Mouse (Mus musculus) hindbrain, embryonic 14.5 days (tissue): ENCODE results near the gene Arhgef11. TPM values are rescaled to one million over a fixed set of nuclear protein-coding genes. Genes with fewer than 3 reads are reported as not detected.
A peak's percentile ranks its signal among the peaks of the same experiment; 100 is the strongest.

Source experiments
- ATAC-seq: fragments of 200-750 bp; cut with Nextera tagmentation; 2 replicates; pipeline ENCODE4 v1.8.0; 2017; ENCODE audit warnings: moderate number of reproducible peaks, mild to moderate bottlenecking, moderate TSS enrichment, moderate library complexity; ENCODE audit not compliant: low FRiP score
- DNase-seq: peaks from one replicate; pipeline ENCODE4 v3.0.0-alpha.2; 2015; ENCODE audit warnings: low spot score
- H3K27ac ChIP-seq: fragments of 300-500 bp; sonication (generic); 2 replicates; pipeline ENCODE4 v1.5.1; 2014; ENCODE audit warnings: mild to moderate bottlenecking, moderate library complexity
- H3K27me3 ChIP-seq: fragments of 300-500 bp; sonication (generic); 2 replicates; pipeline ENCODE4 v1.6.1; 2014; ENCODE audit warnings: mild to moderate bottlenecking, low read length, mixed read lengths; ENCODE audit not compliant: control insufficient read depth, insufficient read depth
- H3K36me3 ChIP-seq: fragments of 300-500 bp; sonication (generic); replicated peaks from 2 replicates; pipeline ENCODE4 v1.6.1; 2014; ENCODE audit not compliant: control insufficient read depth, insufficient read depth
- H3K4me1 ChIP-seq: fragments of 300-500 bp; sonication (generic); replicated peaks from 2 replicates; pipeline ENCODE4 v1.6.1; 2014; ENCODE audit warnings: antibody characterized with exemption, low read length, mixed read lengths; ENCODE audit not compliant: control insufficient read depth, insufficient read depth
- H3K4me2 ChIP-seq: fragments of 300-500 bp; sonication (generic); replicated peaks from 2 replicates; pipeline ENCODE4 v1.6.1; 2014; ENCODE audit warnings: mild to moderate bottlenecking, moderate library complexity
- H3K4me3 ChIP-seq: fragments of 300-500 bp; sonication (generic); replicated peaks from 2 replicates; pipeline ENCODE4 v1.5.1; 2014; ENCODE audit warnings: mild to moderate bottlenecking, low read length
- H3K9ac ChIP-seq: fragments of 300-500 bp; sonication (generic); 2 replicates; pipeline ENCODE4 v1.6.1; 2014
- H3K9me3 ChIP-seq: fragments of 300-500 bp; sonication (generic); 2 replicates; pipeline ENCODE4 v1.6.1; 2016; ENCODE audit warnings: low read length; ENCODE audit not compliant: control insufficient read depth
- WGBS: fragments of 180-500 bp; shearing (Covaris S2); extraction: QIAGEN DNeasy Blood & Tissue Kit; methylation state at CpG from one replicate; pipeline ENCODE4 v1.1.7; 2014; 5-methylcytosine and 5-hydroxymethylcytosine counted together
- polyA plus RNA-seq: library from polyadenylated mRNA; unstranded; fragments of >200 nt; fragmentation: Nextera tagmentation; extraction: Ambion mirVana; gene quantifications from 2 replicates; pipeline ENCODE4 v1.2.1, GENCODE M21; 2014

The Arhgef11 gene
- polyA plus RNA-seq, 1 experiment from 2014 or later = 27.0 TPM

GRCm38 (mm10) chr3:87748431-87748830, 131.1 kb downstream of the Arhgef11 start, which contains the start of gene Lrrc71:
TSS of gene Lrrc71 (minus strand) at chr3:87748625.
- DNase-seq (no peak), ATAC-seq (no peak; the same call in 1 of the 2 replicates)
- Histone ChIP-seq H3K4me1 (peaks cover 6% of the 10 kb centered on the region; the same call in 1 of the 2 replicates), H3K36me3 (no peaks in the 10 kb centered on the region), H3K27ac (no peak within 1 kb of the TSS), H3K9ac (no peak within 1 kb of the TSS), H3K4me2 (no peak within 1 kb of the TSS), H3K9me3 (no peaks in the 10 kb centered on the region), H3K27me3 (no peaks in the 10 kb centered on the region), H3K4me3 (no peak within 1 kb of the TSS)
- 46% methylated on average over 13 of the region's 13 CpGs for WGBS

GRCm38 (mm10) chr3:87749036-87749435, 131.7 kb downstream of the Arhgef11 start:
- DNase-seq (peak; percentile 38), ATAC-seq (no peak)
- Histone ChIP-seq H3K4me2 (no peak overlapping the region), H3K9ac (no peak overlapping the region), H3K27ac (no peak overlapping the region), H3K4me1 (peaks cover 6% of the 10 kb centered on the region; the same call in 1 of the 2 replicates), H3K27me3 (no peaks in the 10 kb centered on the region), H3K36me3 (no peaks in the 10 kb centered on the region), H3K9me3 (no peaks in the 10 kb centered on the region), H3K4me3 (no peak overlapping the region)
- WGBS = 13% methylated on average over 5 of the region's 5 CpGs

- Histone ChIP-seq H3K4me3 (no peak overlapping the region), H3K27ac (no peak overlapping the region), H3K9ac (no peak overlapping the region), H3K9me3 (no peaks in the 10 kb centered on the region), H3K36me3 (no peaks in the 10 kb centered on the region), H3K4me1 (peaks cover 5% of the 10 kb centered on the region; the same call in 1 of the 2 replicates), H3K27me3 (no peaks in the 10 kb centered on the region), H3K4me2 (no peak overlapping the region)
- ATAC-seq (no peak), DNase-seq (no peak)
- 90% methylated on average over 12 of the region's 12 CpGs for WGBS
Measured at GRCm38 (mm10) chr3:87749977-87750376, 132.6 kb downstream of the Arhgef11 start.

- Histone ChIP-seq H3K9ac (no peak overlapping the region), H3K27ac (no peak overlapping the region), H3K9me3 (no peaks in the 10 kb centered on the region), H3K27me3 (no peaks in the 10 kb centered on the region), H3K4me1 (0 out of 2 replicates have a peak, but pooled peaks cover 6% of the 10 kb centered on the region), H3K4me2 (no peak overlapping the region), H3K36me3 (no peaks in the 10 kb centered on the region), H3K4me3 (no peak overlapping the region)
- no peak for ATAC-seq
- DNase-seq = no peak
- WGBS = 83% methylated on average over 3 of the region's 3 CpGs
Measured at GRCm38 (mm10) chr3:87752567-87752966, 135.2 kb downstream of the Arhgef11 start.

DNA sequence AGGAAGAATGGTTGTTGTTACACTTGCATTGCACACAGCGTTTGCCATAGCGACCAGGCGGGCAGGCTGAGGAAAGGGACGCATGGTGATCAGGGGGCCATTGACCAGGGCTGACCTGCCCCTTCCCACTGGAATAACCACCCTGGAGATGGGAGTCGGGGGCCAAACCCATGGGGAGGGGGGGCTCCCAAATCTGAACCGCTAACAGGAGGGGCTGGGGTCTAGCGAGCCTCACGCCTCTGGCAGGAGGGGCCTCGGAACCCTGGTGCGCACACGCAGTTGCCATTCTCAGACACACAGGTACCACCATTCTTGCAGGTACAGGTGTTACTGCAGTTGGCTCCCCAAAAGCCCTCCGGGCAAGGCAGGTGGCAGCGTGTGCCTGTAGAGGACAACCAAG, 136.5 kb downstream of the Arhgef11 start:
- WGBS = 83% methylated on average over 13 of the region's 13 CpGs
- no peak for DNase-seq
- no peaks in the 10 kb centered on the region for H3K36me3 ChIP-seq
- H3K4me3 ChIP-seq = no peak overlapping the region
- H3K4me2 ChIP-seq = no peak overlapping the region
- no peak overlapping the region for H3K27ac ChIP-seq
- H3K9ac ChIP-seq = no peak overlapping the region
- H3K27me3 ChIP-seq = no peaks in the 10 kb centered on the region
- H3K9me3 ChIP-seq = no peaks in the 10 kb centered on the region
- ATAC-seq = no peak
- H3K4me1 ChIP-seq = 0 out of 2 replicates have a peak, but pooled peaks cover 6% of the 10 kb centered on the region

GRCm38 (mm10) chr3:87755964-87756363, 138.6 kb downstream of the Arhgef11 start:
- peak overlapping the region; percentile 56 for H3K4me2 ChIP-seq
- no peaks in the 10 kb centered on the region for H3K27me3 ChIP-seq
- peak; percentile 85 for DNase-seq
- peak overlapping the region; percentile 53 for H3K9ac ChIP-seq
- ATAC-seq = peak; percentile 85
- H3K4me1 ChIP-seq = 0 out of 2 replicates have a peak, but pooled peaks cover 6% of the 10 kb centered on the region
- no peaks in the 10 kb centered on the region for H3K9me3 ChIP-seq
- H3K4me3 ChIP-seq = peak overlapping the region; percentile 21; the same call in 1 of the 2 replicates
- WGBS = 5% methylated on average over 24 of the region's 24 CpGs
- no peak overlapping the region for H3K27ac ChIP-seq
- no peaks in the 10 kb centered on the region for H3K36me3 ChIP-seq

GRCm38 (mm10) chr3:87756488-87756887, 139.1 kb downstream of the Arhgef11 start:
- Histone ChIP-seq H3K27ac (no peak overlapping the region), H3K27me3 (no peaks in the 10 kb centered on the region), H3K4me2 (peak overlapping the region; percentile 56), H3K9me3 (no peaks in the 10 kb centered on the region), H3K4me1 (0 out of 2 replicates have a peak, but pooled peaks cover 6% of the 10 kb centered on the region), H3K4me3 (peak overlapping the region; percentile 21; the same call in 1 of the 2 replicates), H3K9ac (peak overlapping the region; percentile 53), H3K36me3 (no peaks in the 10 kb centered on the region)
- DNase-seq (no peak), ATAC-seq (no peak)
- 45% methylated on average over 20 of the region's 20 CpGs for WGBS

- Histone ChIP-seq H3K36me3 (no peaks in the 10 kb centered on the region), H3K9ac (no peak overlapping the region), H3K27ac (no peak overlapping the region), H3K4me1 (0 out of 2 replicates have a peak, but pooled peaks cover 6% of the 10 kb centered on the region), H3K4me2 (no peak overlapping the region), H3K27me3 (no peaks in the 10 kb centered on the region), H3K4me3 (no peak overlapping the region), H3K9me3 (no peaks in the 10 kb centered on the region)
- 50% methylated on average over 3 of the region's 5 CpGs for WGBS
- DNase-seq (no peak), ATAC-seq (0 out of 2 replicates have a peak, but pooled peaks have one; percentile 12)
Measured at GRCm38 (mm10) chr3:87758641-87759040, 141.3 kb downstream of the Arhgef11 start.

DNA sequence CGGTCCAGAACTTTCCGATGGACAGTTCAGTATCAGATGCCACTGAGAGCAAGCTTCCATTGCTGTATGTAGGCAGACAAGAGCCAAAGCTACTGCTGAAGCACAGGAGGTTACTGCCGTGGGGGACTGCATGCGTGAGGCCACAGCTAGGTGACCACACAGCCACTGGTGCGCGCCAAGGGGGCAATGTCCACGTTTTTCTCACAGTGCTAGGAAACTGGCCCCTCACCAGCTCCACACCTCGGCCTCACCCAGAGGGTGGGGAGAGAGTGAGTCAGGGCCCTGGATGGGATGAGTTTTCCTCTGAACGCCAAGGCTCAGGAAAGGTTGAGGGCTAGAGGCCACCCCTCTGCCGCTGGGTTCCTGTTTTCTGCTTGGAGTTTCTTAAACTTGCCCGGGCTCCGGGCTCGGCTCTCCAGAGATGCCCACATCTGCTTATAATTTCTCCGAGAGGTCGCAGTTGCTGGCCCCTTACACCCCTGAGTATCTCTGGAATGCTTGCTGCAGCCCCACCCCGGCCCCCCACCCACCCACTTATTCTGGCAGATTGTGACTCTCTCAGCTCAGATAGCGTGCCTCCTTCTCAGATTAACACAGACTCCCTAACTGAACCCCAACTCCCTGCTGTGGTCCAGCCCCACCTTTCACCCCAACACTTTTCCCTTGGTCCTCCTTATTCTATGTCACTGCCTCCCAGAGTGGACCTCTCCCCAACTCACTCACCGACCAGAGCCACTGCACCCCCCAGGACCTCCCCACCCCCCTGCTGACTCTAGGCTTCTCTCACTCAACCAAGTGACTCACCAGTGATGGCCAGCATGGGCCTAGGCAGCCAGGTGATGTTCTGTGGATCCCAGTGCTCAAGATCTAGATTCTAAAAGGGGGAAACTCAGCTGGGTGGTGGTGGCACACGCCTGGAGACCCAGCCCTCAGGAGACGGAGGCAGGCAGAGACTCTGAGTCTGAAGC, 144.3 kb downstream of the Arhgef11 start:
- Histone ChIP-seq H3K4me1 (0 out of 2 replicates have a peak, but pooled peaks cover 3% of the 10 kb centered on the region), H3K36me3 (no peaks in the 10 kb centered on the region), H3K4me3 (no peak overlapping the region), H3K9ac (no peak overlapping the region), H3K9me3 (no peaks in the 10 kb centered on the region), H3K4me2 (no peak overlapping the region), H3K27me3 (peaks cover 7% of the 10 kb centered on the region; the same call in 1 of the 2 replicates), H3K27ac (no peak overlapping the region)
- 80% methylated on average over 20 of the region's 20 CpGs for WGBS
- DNase-seq (no peak), ATAC-seq (no peak)
